Mouse (Mus musculus): ENCODE results near the gene Brms1l.

GRCm38 (mm10) chr12:55797103-55797502, 39.0 kb upstream of the Brms1l start:
- TF ChIP-seq CTCF (IDR thresholded peaks at IDR 0.05; ENCODE audit: extremely low read depth, insufficient read depth, low read length) (no peak), POLR2A (IDR thresholded peaks at IDR 0.05; ENCODE audit: extremely low read depth, insufficient read depth, low read length) (no peak)

Data from cortical plate, adult 2 months (tissue).